Mouse (Mus musculus) adrenal gland, postnatal 25 days (tissue): ENCODE data around the gene Galnt6. TPM values are rescaled to one million over a fixed set of nuclear protein-coding genes. Genes with fewer than 3 reads are reported as not detected.

Experiments
- DNase-seq: peaks from one replicate; pipeline ENCODE4 v3.0.0; 2021; ENCODE audit warnings: mixed read lengths
- total RNA-seq: library from RNA; stranded (reverse); gene quantifications from 2 replicates; pipeline ENCODE4 v1.2.3, GENCODE M21; 2021

Gene Galnt6
- total RNA-seq, 1 experiment from 2014 or later = 6.3 TPM

GRCm38 (mm10) chr15:100754805-100755497 is 25.8 kb upstream of the Galnt6 start:
- peak; percentile 34 for DNase-seq

- DNase-seq = no peak
Observed at GRCm38 (mm10) chr15:100754041-100754440, 24.9 kb upstream of the Galnt6 start.

- no peak for DNase-seq
Observed at GRCm38 (mm10) chr15:100753045-100753444, 23.9 kb upstream of the Galnt6 start.

- DNase-seq = no peak
Observed at GRCm38 (mm10) chr15:100752439-100752838, 23.3 kb upstream of the Galnt6 start.

GRCm38 (mm10) chr15:100749751-100750538 is 20.8 kb upstream of the Galnt6 start:
- no peak for DNase-seq

- no peak for DNase-seq
Observed at GRCm38 (mm10) chr15:100748584-100748983, 19.4 kb upstream of the Galnt6 start.

GRCm38 (mm10) chr15:100747121-100747963 is 18.2 kb upstream of the Galnt6 start:
- peak; percentile 21 for DNase-seq

- no peak for DNase-seq
Observed at GRCm38 (mm10) chr15:100746478-100747120, 17.4 kb upstream of the Galnt6 start.

- DNase-seq = no peak
Observed at GRCm38 (mm10) chr15:100743238-100743637, 14.1 kb upstream of the Galnt6 start.

GRCm38 (mm10) chr15:100739442-100739841 is 10.3 kb upstream of the Galnt6 start:
- DNase-seq = no peak

- DNase-seq = no peak
Observed at GRCm38 (mm10) chr15:100738351-100738781, 9.2 kb upstream of the Galnt6 start.

- DNase-seq = no peak
Observed at GRCm38 (mm10) chr15:100737667-100738066, 8.5 kb upstream of the Galnt6 start.

- no peak for DNase-seq
Observed at GRCm38 (mm10) chr15:100735953-100736300, 6.8 kb upstream of the Galnt6 start.

GRCm38 (mm10) chr15:100735095-100735952 is 6.1 kb upstream of the Galnt6 start:
- DNase-seq = no peak

GRCm38 (mm10) chr15:100732580-100732979 is 3.4 kb upstream of the Galnt6 start:
- DNase-seq = no peak

GRCm38 (mm10) chr15:100731081-100731480 is 1.9 kb upstream of the Galnt6 start:
- no peak for DNase-seq

GRCm38 (mm10) chr15:100728586-100728985 is 590 bp downstream of the Galnt6 start:
- DNase-seq = no peak

- no peak for DNase-seq
Observed at GRCm38 (mm10) chr15:100727834-100728233, 1.3 kb downstream of the Galnt6 start.

GRCm38 (mm10) chr15:100726721-100727120 is 2.5 kb downstream of the Galnt6 start:
- no peak for DNase-seq

- DNase-seq = no peak
Observed at GRCm38 (mm10) chr15:100723505-100723904, 5.7 kb downstream of the Galnt6 start.

GRCm38 (mm10) chr15:100722564-100722963 is 6.6 kb downstream of the Galnt6 start:
- DNase-seq = no peak
